Mouse (Mus musculus) heart, adult 8-10 months (tissue): Measurements from ENCODE around the gene Gngt1. TPM values are rescaled to one million over a fixed set of nuclear protein-coding genes. Genes with fewer than 3 reads are reported as not detected.

Source experiments
- DNase-seq: peaks from one replicate; pipeline ENCODE4 v3.0.0; 2022; ENCODE audit warnings: low spot score
- total RNA-seq, 4 experiments: library from RNA; stranded (reverse); gene quantifications; 2 replicates each; pipeline ENCODE4 v1.2.4; 2022

Gene Gngt1
- total RNA-seq, result not detected

- DNase-seq, result no peak
Observed at GRCm38 (mm10) chr6:3993492-3993891, at the start of gene Gngt1. TSS of gene Gngt1 (plus strand) at chr6:3993792.

DNA sequence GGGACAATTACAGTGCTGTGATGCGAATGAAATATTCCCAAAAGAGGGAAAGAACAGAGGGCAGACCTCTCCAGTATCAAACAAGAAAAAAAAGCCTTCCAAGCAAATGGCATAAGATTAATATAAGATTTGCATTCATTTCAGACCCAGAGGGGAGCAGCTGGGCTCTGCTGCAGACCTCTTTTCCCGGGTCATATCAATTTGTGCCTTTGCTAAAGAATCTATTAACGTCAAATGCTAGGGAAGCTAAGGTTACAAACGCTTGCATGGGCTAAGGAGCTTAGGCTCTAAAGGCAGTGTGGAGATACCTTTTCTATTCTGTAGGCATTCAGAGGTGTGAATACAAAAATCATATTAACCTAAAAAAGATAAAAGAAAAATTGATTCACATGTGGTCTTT lies 38.6 kb upstream of the Gngt1 start:
- DNase-seq, result no peak

DNA sequence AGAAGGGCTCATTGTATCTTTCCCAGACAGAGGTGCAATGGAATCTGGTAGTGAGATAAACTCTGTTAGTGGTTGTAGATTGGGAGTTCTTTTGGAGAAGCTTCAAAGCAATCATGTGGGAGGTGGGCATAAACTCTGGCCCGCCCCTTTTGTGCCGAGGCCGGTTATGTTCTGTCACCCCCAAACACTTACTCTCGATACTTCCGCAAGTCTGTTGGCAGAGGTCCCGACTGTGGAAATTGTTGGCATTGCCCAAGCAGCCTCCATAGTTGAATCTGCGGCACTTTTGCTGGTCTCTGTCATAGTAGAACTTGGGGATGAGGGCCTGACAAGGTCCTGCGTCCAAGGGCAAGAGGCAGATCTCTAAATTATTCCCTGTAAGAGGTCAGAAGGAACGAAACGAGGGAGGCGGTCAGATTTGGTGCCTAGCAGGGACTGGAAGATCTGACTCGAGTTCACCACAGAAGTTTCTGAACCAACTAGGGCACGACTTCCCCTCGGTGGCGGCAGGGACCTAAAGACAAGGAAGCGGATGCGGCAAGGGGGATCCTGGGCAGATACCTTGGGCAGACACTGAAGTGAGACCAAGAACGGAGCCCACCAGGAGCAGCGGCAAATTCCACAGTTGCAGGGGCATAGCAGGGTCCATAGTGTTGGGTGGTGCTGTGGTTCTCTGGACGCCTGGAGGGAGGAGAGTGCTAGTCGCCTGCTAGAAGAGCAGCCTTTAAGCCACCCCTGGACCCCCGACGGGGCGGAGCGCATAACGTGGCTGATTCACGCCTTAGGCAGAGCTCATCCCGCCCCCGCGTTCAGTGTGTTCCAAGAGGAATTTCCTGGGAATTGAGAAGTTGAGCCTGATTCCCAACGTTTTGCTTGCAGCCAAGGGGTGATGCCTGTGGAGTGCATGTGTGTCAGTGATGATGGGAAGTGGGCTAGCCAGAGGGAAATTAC lies 25.6 kb upstream of the Gngt1 start:
- DNase-seq, result peak; percentile 37

- DNase-seq, result peak; percentile 3
Observed at GRCm38 (mm10) chr6:3973679-3974078, 19.9 kb upstream of the Gngt1 start.

DNA sequence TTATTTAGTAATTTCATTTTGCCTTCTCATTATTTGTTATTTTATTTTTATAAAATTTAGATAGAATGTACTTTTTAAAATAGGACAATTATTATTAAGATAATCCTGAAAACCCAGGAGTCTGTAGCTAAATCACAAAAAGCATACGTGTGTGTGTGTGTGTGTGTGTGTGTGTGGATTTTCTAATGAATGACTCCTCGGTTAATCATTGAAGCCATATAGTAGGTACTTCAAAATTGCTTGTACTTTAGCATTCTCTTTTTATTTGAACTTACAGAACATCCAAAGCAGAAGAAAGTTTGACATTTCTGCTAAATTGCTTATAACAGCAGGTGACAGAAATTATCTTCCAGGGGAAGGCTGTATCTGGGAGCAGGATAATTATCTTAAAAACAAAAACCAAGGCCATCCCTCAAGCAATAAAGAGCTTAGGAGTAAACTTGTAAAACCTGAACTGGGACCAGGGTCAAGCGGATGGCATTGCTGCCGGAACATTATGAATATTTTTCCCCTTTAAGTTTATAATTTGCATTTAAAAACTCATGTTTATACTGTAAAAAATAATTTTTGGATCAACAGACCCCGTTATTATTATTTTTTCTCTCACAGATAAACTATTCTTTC lies 10.8 kb upstream of the Gngt1 start:
- DNase-seq, result no peak

DNA sequence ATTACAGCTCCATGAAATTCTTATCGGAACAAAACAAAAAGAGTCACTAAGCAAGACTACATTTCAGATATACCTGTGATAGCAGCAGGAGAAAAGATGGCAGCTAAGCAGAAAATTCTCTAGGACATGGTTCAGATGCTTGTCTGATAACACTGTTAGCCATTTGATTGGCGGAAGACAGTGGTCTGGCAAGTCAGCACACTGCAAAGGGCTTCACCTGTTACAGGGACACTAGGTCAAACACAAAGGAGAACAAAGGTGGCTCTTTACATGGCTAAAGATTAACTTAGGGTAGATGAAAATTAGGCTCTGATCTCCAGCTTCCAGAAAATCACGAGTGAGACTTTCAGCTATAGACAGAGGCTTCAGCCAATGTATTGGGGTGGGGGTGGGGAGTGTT lies 4.8 kb upstream of the Gngt1 start, which contains the start of gene Tfpi2:
Tfpi2 (minus strand) TSS at position 170 of the 400 bp plus-strand sequence.
- DNase-seq, result no peak

DNA sequence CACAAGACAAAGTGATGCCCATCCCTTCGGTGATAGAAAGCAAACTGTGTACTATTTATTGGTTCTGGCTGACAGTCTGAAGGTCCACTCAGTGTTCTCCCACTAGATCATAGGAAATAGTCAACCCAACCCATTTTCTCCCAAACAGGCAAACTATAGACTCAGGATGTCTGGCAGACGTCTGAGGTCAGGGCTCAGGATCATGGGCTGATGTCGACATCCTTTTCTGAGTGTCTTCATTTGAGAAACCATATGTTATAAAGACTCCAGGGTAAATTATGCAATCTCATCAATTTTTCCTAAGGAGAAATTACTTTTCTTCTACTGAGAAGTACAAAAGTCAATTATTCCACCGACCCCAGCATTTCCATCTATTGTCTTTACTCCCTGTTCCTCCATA lies 4.5 kb downstream of the Gngt1 start:
- no peak for DNase-seq

DNA sequence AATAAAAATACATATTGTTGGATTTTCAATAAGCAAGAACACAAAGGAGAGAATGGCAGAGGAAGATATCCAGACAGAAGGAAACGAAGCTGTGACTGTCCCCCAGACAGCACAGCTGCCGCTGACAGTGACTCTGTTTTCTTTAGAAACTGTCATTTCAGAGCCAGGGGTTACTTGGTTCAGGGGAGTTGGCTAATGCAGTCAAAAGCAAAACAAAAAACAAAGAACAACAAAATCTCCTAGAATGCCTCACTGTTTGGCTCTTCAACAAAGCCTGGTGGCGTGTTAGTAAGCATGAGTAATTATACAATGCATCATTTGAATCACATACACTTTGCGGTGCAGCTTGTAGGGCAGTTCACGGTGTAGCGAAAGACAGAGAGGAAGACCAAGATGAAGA lies 5.7 kb downstream of the Gngt1 start:
- no peak for DNase-seq

GRCm38 (mm10) chr6:4000716-4001115 lies 7.1 kb downstream of the Gngt1 start:
- DNase-seq, result no peak

DNA sequence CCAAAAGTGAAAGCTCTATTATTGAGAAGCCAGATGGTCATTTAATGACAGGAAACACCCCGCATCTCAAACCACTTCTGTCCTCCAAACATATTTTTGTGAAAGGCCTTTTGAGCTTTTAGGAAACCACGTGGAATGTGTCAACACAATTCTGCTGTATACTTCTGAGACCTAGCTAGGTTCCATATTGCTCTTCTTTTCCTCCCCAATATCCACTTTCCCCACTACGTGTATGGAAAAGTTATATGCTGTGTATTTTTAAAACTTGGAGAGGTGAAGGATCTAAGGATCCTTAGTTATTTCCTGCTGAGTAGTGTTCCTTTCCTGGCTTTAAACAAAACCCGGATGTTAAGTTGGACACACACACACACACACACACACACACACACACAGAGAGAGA lies 9.9 kb downstream of the Gngt1 start:
- peak; percentile 63 for DNase-seq

DNA sequence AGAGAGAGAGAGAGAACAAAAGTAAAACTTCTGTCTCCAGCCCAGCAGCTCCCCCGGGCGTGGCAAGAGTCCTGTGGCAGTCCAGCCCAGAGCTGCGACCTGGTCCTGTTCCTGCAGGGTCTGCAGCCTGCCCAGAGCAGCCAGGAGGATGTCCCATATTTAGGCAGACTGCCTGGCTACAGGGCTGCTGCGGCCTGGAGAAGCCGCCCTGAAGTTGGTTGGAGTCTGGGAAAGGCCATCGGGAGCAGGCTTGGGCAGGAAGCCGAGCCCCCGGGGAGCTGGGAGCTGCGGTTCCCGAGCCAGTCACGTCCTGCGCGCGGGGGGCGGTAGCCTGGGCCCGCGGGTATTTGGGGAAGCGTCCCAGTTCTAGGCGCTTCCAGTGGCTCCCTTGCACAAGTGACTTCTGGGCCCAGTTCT lies 10.3 kb downstream of the Gngt1 start, which contains the start of gene Gng11:
Gng11 (plus strand) TSS at position 15 of the 417 bp plus-strand sequence.
- DNase-seq, result peak; percentile 88

GRCm38 (mm10) chr6:4004808-4005207 lies 11.2 kb downstream of the Gngt1 start:
- no peak for DNase-seq

GRCm38 (mm10) chr6:4008501-4009040 lies 15.0 kb downstream of the Gngt1 start:
- DNase-seq, result peak; percentile 74

DNA sequence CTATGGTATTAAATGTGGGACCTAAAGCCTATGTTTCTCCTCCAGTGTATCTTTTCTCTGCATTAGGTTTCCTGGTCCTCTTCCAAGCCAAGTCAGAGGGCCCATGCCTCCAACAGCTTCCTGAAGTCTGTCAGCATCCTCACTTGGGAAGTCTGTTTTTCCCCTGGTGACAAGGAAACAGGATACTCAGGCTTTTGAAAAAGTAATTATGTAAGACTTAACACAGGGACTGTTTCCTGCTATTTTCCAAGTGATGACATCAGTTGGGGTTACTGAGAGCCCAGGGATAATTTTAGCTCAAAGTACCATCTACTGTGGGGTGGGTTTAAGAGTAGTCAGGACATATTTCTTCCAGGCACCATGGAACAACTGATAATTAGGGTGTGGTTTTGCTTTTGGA lies 16.0 kb downstream of the Gngt1 start:
- DNase-seq, result peak; percentile 83

DNA sequence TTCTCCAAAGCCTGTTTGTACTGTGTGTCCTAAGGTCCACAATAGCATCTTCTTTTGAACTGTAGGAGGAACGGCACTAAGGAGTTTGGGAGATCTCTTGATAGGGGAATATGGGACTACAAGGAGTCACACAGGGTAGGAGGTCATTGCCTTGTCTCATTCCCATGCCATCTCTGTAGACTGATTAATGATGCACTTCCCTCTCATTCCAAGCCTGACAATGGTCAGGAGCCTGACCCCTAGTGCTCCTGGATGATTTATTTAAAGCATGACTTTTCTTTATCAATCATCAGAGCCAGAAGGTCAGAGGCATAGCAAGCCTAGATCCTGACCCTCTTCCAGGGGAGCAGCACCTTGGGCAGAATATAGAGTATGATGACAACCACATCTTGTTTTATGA lies 29.1 kb downstream of the Gngt1 start:
- no peak for DNase-seq

DNA sequence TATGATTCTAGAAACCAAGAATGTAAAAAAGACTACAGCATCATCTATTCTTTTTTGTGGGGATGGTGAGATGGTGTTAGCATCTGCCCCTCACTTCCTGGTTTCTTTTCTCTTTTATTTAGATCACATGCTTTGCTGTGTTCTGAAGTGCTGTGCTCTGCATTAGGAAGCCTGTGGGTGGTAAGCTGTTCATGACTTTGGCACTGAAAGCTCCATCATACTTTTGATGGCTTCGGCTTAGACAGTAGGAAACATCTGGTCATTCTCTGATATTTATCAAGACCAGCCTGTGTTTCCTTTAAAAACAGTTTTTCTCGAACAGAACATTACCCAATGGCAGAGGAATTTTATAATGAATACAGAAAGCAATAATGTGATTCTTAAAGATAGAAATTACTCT lies 32.8 kb downstream of the Gngt1 start:
- no peak for DNase-seq

DNA sequence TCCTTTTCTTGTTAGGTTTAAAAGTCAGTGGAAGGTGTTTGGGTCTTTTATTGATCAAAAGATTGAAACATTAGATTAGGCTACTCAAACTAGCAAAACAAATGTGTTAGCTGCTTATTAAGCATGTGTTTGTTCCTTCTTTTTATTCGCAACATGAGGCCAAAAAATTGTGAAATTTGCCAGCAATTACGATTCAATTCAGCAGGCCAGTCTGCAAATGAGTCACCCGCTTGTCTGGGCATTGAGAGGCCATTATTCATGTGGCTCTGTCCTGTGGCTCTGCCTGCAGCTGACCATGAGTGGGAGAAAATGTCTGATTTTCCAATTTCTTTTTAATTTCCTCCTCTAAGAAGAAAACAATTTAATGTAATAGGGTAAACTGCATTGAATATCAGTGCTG lies 37.4 kb downstream of the Gngt1 start:
- no peak for DNase-seq

DNA sequence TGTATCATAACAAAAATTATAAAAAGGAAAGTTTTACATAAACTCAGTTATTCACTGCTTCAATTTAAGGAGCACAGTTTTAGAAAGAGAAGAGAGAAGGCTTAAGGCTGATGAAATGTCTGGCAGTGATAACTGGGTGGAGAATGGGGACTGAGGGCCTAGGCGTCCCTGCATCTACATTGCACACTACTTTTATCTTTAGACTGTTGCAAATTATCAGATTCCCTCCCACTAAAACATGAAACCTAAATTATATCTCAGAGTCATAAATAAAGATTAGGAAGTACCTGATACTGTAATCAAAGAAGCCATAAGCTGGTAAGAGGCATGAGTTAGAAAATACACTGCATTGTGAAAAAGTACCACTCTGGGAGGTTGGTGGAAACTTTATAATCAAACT lies 48.2 kb downstream of the Gngt1 start:
- DNase-seq, result no peak
